Mouse (Mus musculus) midbrain, embryonic 16.5 days (tissue): ENCODE measurements around the gene Slc26a11. TPM values are rescaled to one million over a fixed set of nuclear protein-coding genes. Genes with fewer than 3 reads are reported as not detected.

Experiments
- ATAC-seq: fragments of 200-750 bp; cut with Nextera tagmentation; 2 replicates; pipeline ENCODE4 v1.8.0; 2017; ENCODE audit warnings: moderate TSS enrichment
- H3K27ac ChIP-seq: fragments of 300-500 bp; sonication (generic); 2 replicates; pipeline ENCODE4 v1.5.1; 2014; ENCODE audit warnings: mild to moderate bottlenecking, low read length, mixed read lengths
- H3K27me3 ChIP-seq: fragments of 300-500 bp; sonication (generic); 2 replicates; pipeline ENCODE4 v1.6.1; 2014; ENCODE audit warnings: low read depth, low read length, mixed read lengths; ENCODE audit not compliant: control insufficient read depth, insufficient read depth
- H3K36me3 ChIP-seq: fragments of 300-500 bp; sonication (generic); 2 replicates; pipeline ENCODE4 v1.6.1; 2014; ENCODE audit warnings: mild to moderate bottlenecking, low read length, moderate library complexity, mixed read lengths; ENCODE audit not compliant: control insufficient read depth, insufficient read depth
- H3K4me1 ChIP-seq: fragments of 300-500 bp; sonication (generic); 2 replicates; pipeline ENCODE4 v1.6.1; 2014; ENCODE audit warnings: mild to moderate bottlenecking, low read length, mixed read lengths; ENCODE audit not compliant: control insufficient read depth, insufficient read depth
- H3K4me2 ChIP-seq: fragments of 300-500 bp; sonication (generic); 2 replicates; pipeline ENCODE4 v1.6.1; 2014; ENCODE audit warnings: mild to moderate bottlenecking, low read length, mixed read lengths
- H3K4me3 ChIP-seq: fragments of 300-500 bp; sonication (generic); 2 replicates; pipeline ENCODE4 v1.5.1; 2014; ENCODE audit warnings: low read depth, mild to moderate bottlenecking, low read length, moderate library complexity, mixed read lengths
- H3K9ac ChIP-seq: fragments of 300-500 bp; sonication (generic); 2 replicates; pipeline ENCODE4 v1.6.1; 2014; ENCODE audit warnings: low read depth, low read length, mixed read lengths
- H3K9me3 ChIP-seq: fragments of 300-500 bp; sonication (generic); replicated peaks from 2 replicates; pipeline ENCODE4 v1.6.1; 2014; ENCODE audit warnings: mild to moderate bottlenecking, low read length, mixed read lengths; ENCODE audit not compliant: control insufficient read depth, poor library complexity, severe bottlenecking
- WGBS: fragments of 180-500 bp; shearing (Covaris S2); extraction: QIAGEN DNeasy Blood & Tissue Kit; methylation state at CpG from one replicate; pipeline ENCODE4 v1.1.7; 2014; 5-methylcytosine and 5-hydroxymethylcytosine counted together
- polyA plus RNA-seq: library from polyadenylated mRNA; unstranded; fragments of >200 nt; fragmentation: Nextera tagmentation; extraction: Ambion mirVana; gene quantifications from 2 replicates; pipeline ENCODE4 v1.2.1, GENCODE M21; 2015

Slc26a11 gene
- polyA plus RNA-seq, 1 experiment from 2014 or later = 7.9 TPM

DNA sequence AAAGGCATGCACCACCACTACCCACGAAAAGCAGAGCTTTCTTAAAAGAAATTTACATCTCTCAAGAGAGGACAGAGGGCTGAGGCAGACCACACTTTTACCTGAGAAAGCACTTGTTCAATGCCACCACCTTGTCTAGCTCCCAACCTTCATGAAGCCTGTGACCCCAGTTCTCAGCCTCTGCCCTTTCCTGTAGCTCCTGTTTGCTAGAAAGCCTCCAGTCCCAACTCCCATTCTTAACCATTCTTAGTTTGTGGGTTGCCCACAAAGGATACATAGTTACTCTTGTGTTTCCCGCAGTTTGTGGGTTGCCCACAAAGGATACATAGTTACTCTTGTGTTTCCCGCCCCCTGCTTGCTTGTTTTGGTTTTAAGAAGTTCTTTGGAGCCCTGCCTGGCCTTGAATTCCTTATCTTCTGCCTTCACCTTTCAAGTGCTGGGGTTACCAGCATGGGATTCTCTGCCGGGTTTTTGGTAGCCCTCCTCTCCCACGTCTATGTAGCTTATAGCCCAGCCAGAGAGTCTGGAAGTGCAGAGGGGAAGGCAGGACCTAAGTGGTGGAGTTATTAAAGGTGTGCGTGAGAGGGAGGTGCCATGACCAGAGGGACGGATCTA is 36.1 kb downstream of the Slc26a11 start:
- H3K36me3 ChIP-seq = no peaks in the 10 kb centered on the region
- H3K27me3 ChIP-seq = peaks cover 72% of the 10 kb centered on the region
- no peak overlapping the region for H3K4me3 ChIP-seq
- no peak overlapping the region for H3K9ac ChIP-seq
- 25% methylated on average over 7 of the region's 7 CpGs for WGBS
- no peak for ATAC-seq
- H3K9me3 ChIP-seq = no peaks in the 10 kb centered on the region
- peaks cover 21% of the 10 kb centered on the region for H3K4me1 ChIP-seq
- no peak overlapping the region for H3K4me2 ChIP-seq
- no peak overlapping the region for H3K27ac ChIP-seq

DNA sequence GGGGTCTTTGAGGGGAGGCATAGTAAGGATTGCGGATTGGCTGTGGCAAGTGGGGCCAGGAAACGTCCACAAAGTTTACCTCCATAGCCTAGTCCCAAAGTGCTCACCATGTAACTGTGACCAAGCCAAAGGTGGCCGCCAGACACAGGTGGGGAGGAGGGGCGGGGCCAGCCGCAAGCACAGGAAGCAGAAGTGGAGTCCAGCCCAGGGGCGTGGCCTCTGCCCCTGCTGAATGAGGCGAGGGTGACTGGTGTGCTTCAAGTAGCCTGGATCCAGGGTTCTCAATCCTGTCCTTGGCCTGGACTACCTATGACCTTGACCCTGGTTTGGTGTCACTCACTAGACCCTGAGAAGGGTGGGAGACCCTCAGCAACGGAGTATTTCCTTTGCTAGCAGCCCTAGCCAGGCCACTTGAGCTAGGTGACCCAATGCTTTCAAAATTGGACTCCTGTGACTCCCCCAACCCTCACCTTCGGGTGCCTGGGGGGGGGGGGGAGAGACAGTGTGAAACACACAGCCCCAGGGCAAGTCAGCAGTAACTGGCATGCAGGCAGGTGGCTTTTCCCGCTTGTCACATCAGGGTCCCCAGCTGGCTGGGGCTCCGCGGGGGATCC is 36.8 kb downstream of the Slc26a11 start:
- ATAC-seq = no peak
- no peak overlapping the region for H3K4me2 ChIP-seq
- no peaks in the 10 kb centered on the region for H3K36me3 ChIP-seq
- no peak overlapping the region for H3K9ac ChIP-seq
- H3K9me3 ChIP-seq = no peaks in the 10 kb centered on the region
- H3K4me3 ChIP-seq = no peak overlapping the region
- WGBS = 7% methylated on average over 12 of the region's 12 CpGs
- peaks cover 76% of the 10 kb centered on the region for H3K27me3 ChIP-seq
- H3K4me1 ChIP-seq = peaks cover 21% of the 10 kb centered on the region
- no peak overlapping the region for H3K27ac ChIP-seq

DNA sequence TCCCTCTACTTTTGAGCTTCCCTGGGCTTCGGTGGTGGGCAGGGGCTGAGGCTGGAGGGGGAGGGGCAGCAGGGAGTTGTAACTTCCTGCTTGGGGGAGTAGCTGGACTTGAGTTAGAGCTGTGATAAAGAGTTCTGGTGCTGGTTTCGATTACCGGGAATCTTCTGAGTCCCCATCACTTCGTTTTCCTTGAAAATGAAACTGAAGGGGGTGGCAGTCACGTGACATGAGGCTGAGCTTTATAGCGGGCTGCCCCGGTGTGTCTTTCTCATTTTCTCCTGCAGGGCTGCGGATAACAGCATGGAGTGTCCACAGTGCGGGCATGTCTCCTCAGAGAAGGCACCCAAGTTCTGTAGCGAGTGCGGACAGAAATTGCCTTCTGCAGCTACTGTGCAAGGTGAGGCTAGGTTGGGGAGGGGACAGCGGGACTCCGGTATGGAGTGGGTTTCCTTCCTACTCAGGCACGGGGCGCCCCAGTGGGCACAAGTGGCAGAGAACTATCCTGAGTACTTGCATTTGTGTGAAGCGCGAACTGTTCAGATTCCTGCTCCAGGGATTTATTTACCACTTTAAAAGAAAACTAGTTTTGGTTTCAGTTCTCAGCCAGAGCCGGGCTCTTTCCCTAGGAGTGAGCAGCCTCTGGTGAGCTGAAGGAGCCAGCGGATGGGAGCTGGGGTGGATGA is 37.6 kb downstream of the Slc26a11 start, which contains the start of gene Rnf213:
Gene Rnf213, plus strand, starts transcription at position 301 of the 683 bp plus-strand sequence.
- peak within 1 kb of the TSS; percentile 33 for H3K4me3 ChIP-seq
- peaks cover 21% of the 10 kb centered on the region for H3K4me1 ChIP-seq
- H3K9me3 ChIP-seq = no peaks in the 10 kb centered on the region
- peak within 1 kb of the TSS; percentile 44 for H3K9ac ChIP-seq
- no peak for ATAC-seq
- no peaks in the 10 kb centered on the region for H3K36me3 ChIP-seq
- WGBS = 1% methylated on average over 19 of the region's 19 CpGs
- H3K4me2 ChIP-seq = peak within 1 kb of the TSS; percentile 53
- no peak within 1 kb of the TSS for H3K27ac ChIP-seq
- peaks cover 76% of the 10 kb centered on the region for H3K27me3 ChIP-seq

DNA sequence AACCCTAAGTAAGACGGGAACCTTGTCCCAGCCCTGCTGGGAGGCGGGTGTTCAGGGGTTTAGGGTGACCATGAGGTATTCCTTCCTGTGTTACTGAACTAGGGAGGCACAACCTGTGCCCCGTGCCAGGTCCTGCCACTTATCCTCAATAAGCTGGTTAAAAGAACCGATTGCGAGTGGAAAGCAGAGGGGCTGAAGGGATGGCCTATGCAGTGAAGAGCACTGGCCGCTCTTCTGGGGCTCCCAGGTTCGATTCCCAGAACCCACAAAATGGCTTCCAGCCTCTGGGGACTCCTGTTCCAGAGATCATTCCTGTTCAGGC is 38.1 kb downstream of the Slc26a11 start:
- Histone ChIP-seq H3K4me2 (peak overlapping the region; percentile 53), H3K27ac (no peak overlapping the region), H3K4me3 (peak overlapping the region; percentile 33; the same call in 1 of the 2 replicates), H3K9ac (no peak overlapping the region; the same call in 1 of the 2 replicates), H3K36me3 (no peaks in the 10 kb centered on the region), H3K4me1 (peaks cover 21% of the 10 kb centered on the region), H3K27me3 (peaks cover 75% of the 10 kb centered on the region), H3K9me3 (no peaks in the 10 kb centered on the region)
- 31% methylated on average over 7 of the region's 7 CpGs for WGBS
- no peak for ATAC-seq

DNA sequence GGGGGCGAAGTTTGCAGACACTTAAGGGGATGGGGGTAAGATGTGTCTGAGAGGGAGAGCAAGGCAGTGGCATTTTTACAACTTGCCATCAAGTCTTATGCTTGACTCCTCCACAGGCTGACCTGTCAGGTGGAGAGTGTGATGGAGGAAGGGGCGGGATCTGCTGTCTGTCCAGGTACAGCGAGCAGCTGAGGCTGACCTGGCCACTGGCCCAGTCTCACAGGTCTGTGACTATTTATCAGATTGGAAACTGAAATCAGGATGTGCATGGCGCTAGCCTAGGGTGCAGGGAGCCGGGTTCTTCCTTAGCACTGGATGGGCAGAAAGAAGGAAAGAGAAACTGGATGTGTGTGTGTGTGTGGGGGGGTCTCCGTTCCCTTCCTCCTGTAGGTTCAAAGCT is 38.9 kb downstream of the Slc26a11 start:
- H3K4me2 ChIP-seq = no peak overlapping the region
- H3K36me3 ChIP-seq = no peaks in the 10 kb centered on the region
- H3K4me1 ChIP-seq = peaks cover 21% of the 10 kb centered on the region
- WGBS = 45% methylated on average over 6 of the region's 6 CpGs
- no peaks in the 10 kb centered on the region for H3K9me3 ChIP-seq
- no peak overlapping the region for H3K27ac ChIP-seq
- H3K9ac ChIP-seq = no peak overlapping the region
- peaks cover 67% of the 10 kb centered on the region for H3K27me3 ChIP-seq
- no peak for ATAC-seq
- H3K4me3 ChIP-seq = no peak overlapping the region

DNA sequence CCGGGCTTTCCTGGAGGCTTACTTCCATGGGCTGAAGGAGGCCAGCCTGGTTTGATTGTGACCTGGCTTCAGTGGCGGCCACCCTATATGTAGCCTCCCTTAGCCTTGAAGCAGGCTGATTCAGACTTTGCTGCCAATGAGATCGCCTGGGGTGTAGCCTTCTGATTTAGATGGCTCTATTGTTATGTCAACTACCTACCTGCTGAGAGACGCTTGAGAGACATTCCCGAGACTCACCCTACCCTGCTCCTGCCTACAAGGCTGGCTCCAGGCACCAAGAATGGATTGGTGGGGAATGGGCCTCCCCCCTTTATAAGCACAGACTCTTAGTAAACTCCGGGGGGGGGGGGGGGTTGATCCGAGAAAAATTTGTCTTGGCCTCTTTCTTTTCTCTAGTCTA is 40.0 kb downstream of the Slc26a11 start:
- no peaks in the 10 kb centered on the region for H3K36me3 ChIP-seq
- no peaks in the 10 kb centered on the region for H3K9me3 ChIP-seq
- peaks cover 13% of the 10 kb centered on the region; the same call in 1 of the 2 replicates for H3K4me1 ChIP-seq
- 11% methylated on average over 7 of the region's 7 CpGs for WGBS
- no peak overlapping the region for H3K4me3 ChIP-seq
- no peak overlapping the region for H3K27ac ChIP-seq
- no peak overlapping the region for H3K9ac ChIP-seq
- H3K27me3 ChIP-seq = peaks cover 56% of the 10 kb centered on the region
- H3K4me2 ChIP-seq = no peak overlapping the region
- no peak for ATAC-seq

DNA sequence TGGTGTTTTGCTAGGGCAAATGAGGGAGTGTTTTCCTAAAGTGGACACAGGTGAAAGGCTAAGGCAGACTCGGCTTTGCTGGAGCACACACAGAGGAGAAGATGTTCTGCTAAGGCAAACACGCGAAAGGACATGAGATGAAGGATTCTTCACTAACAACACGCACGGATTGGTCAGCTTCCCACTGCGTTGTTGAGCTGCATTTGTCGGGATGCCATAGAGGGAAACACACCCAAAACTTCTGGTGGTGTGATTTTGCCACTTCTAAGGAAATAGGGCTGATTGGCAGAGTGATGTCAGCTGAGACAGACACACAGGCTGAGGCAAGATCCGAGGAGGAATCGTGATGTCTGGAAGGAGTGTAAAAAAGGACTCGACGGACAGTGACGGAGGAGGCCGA is 40.6 kb downstream of the Slc26a11 start:
- H3K4me3 ChIP-seq = no peak overlapping the region
- WGBS = 14% methylated on average over 13 of the region's 13 CpGs
- no peak overlapping the region for H3K9ac ChIP-seq
- peaks cover 8% of the 10 kb centered on the region; the same call in 1 of the 2 replicates for H3K4me1 ChIP-seq
- no peak overlapping the region for H3K4me2 ChIP-seq
- H3K9me3 ChIP-seq = no peaks in the 10 kb centered on the region
- no peak overlapping the region for H3K27ac ChIP-seq
- ATAC-seq = no peak
- H3K36me3 ChIP-seq = no peaks in the 10 kb centered on the region
- H3K27me3 ChIP-seq = peaks cover 51% of the 10 kb centered on the region

DNA sequence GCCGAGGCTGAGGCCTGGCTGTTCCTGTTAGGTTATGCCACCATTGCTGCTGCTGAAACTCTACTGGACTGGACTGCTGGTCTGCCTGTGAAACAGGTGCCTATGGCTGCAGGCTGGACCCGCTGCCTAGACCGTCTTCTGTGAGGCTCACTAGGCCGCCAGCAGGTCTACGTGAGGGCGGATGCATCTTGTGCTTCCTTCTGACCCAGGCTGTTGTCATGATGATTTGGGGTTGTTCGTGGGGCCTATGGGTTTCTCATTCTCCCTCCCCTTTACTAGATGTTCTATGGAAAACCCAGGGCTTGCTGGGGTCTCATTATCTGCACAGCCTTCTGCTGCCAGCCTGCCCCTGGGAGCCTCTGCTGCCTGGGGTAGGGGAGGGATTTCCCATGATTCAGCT is 41.1 kb downstream of the Slc26a11 start:
- Histone ChIP-seq H3K27me3 (peaks cover 46% of the 10 kb centered on the region), H3K36me3 (no peaks in the 10 kb centered on the region), H3K9me3 (no peaks in the 10 kb centered on the region), H3K4me3 (no peak overlapping the region), H3K4me1 (peaks cover 8% of the 10 kb centered on the region; the same call in 1 of the 2 replicates), H3K4me2 (no peak overlapping the region), H3K9ac (no peak overlapping the region), H3K27ac (no peak overlapping the region)
- 34% methylated on average over 7 of the region's 7 CpGs for WGBS
- no peak for ATAC-seq

DNA sequence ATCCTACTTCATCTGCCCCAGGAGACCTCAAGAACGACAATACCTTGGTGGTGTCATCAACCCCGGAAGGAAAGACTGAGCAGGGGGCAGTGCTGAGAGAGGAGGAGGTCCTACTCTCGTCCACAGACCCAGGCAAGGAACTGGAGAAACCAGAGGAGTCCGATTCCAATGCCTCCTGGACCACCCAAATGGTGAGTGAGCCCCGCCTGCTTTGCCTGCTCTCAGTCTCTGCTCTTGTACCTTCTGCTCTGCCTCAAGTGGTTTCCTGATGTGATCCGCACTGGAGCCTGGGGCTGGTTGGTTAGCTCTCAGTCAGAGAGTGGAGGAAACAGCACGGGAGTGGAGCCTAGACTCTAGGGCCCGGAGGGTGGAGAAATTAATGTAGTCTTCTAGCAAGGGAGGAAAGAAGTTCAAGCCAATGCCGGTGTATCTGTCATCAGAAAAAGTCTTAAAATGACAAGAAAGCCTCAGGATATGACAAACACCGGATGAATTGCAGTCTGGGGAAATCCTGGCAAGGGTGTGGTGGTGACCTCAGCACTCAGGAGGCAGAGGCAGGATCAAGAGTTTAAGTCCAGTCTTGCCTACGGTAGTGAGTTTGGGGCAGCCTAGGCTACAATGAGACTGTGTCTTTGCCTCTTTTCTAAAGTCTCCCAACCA is 47.3 kb downstream of the Slc26a11 start:
- no peaks in the 10 kb centered on the region for H3K27me3 ChIP-seq
- 59% methylated on average over 11 of the region's 11 CpGs for WGBS
- H3K9me3 ChIP-seq = no peaks in the 10 kb centered on the region
- H3K36me3 ChIP-seq = no peaks in the 10 kb centered on the region
- H3K4me1 ChIP-seq = no peaks in the 10 kb centered on the region
- no peak overlapping the region for H3K4me2 ChIP-seq
- ATAC-seq = no peak
- H3K9ac ChIP-seq = no peak overlapping the region
- H3K27ac ChIP-seq = no peak overlapping the region
- no peak overlapping the region for H3K4me3 ChIP-seq
